Mouse (Mus musculus) layer of hippocampus, adult 8-10 months (tissue): ENCODE data around the gene Irak2. TPM values are rescaled to one million over a fixed set of nuclear protein-coding genes. Genes with fewer than 3 reads are reported as not detected.

ENCODE experiments used
- DNase-seq, 2 experiments: peaks; one replicate each; pipeline ENCODE4 v3.0.0; 2022; ENCODE audit warnings: low spot score in 2 of 2
- total RNA-seq, 4 experiments: library from RNA; stranded (reverse); gene quantifications; 2 replicates each; pipeline ENCODE4 v1.2.4; 2022

Gene Irak2
- total RNA-seq, 4 experiments from 2014 or later = 19.3 to 25.0 (median 21.7) TPM

GRCm38 (mm10) chr6:113639201-113639600 lies 934 bp downstream of the Irak2 start:
- DNase-seq = no peak

GRCm38 (mm10) chr6:113642605-113643004 lies 4.3 kb downstream of the Irak2 start:
- no peak for DNase-seq

- DNase-seq = no peak
These were observed 4.8 kb downstream of the Irak2 start for GRCm38 (mm10) chr6:113643021-113643420.

GRCm38 (mm10) chr6:113643967-113644366 lies 5.7 kb downstream of the Irak2 start:
- no peak for DNase-seq

- DNase-seq = no peak
These were observed 6.5 kb downstream of the Irak2 start for GRCm38 (mm10) chr6:113644808-113645207.

- DNase-seq = no peak
These were observed 11.3 kb downstream of the Irak2 start for GRCm38 (mm10) chr6:113649346-113650196.

- DNase-seq = no peak
These were observed 12.0 kb downstream of the Irak2 start for GRCm38 (mm10) chr6:113650197-113650640.

GRCm38 (mm10) chr6:113651626-113652025 lies 13.4 kb downstream of the Irak2 start:
- DNase-seq = no peak

- DNase-seq = no peak
These were observed 15.3 kb downstream of the Irak2 start for GRCm38 (mm10) chr6:113653551-113653950.

- no peak for DNase-seq
These were observed 15.8 kb downstream of the Irak2 start for GRCm38 (mm10) chr6:113654102-113654501.

GRCm38 (mm10) chr6:113654753-113655397 lies 16.6 kb downstream of the Irak2 start:
- DNase-seq = no peak

- no peak for DNase-seq
These were observed 17.2 kb downstream of the Irak2 start for GRCm38 (mm10) chr6:113655475-113655874.

- DNase-seq = no peak
These were observed 18.6 kb downstream of the Irak2 start for GRCm38 (mm10) chr6:113656847-113657246.

- DNase-seq = no peak
These were observed 20.0 kb downstream of the Irak2 start for GRCm38 (mm10) chr6:113658226-113658625.

GRCm38 (mm10) chr6:113659648-113660491 lies 21.6 kb downstream of the Irak2 start:
- DNase-seq = no peak

- no peak for DNase-seq
These were observed 22.5 kb downstream of the Irak2 start for GRCm38 (mm10) chr6:113660492-113661352.

GRCm38 (mm10) chr6:113661353-113662241 lies 23.3 kb downstream of the Irak2 start:
- DNase-seq = peak; percentile 38 to 43

- no peak for DNase-seq
These were observed 24.9 kb downstream of the Irak2 start for GRCm38 (mm10) chr6:113662964-113663700.

GRCm38 (mm10) chr6:113664305-113664704 lies 26.0 kb downstream of the Irak2 start:
- no peak for DNase-seq
